Mouse (Mus musculus): ENCODE measurements at regions not wholly inside any gene's neighbourhood (a gene's known extent, or its start where the extent isn't known, plus 50 kb on each side); places are given as distances from the start of the nearest gene placed in this dataset.

DNA sequence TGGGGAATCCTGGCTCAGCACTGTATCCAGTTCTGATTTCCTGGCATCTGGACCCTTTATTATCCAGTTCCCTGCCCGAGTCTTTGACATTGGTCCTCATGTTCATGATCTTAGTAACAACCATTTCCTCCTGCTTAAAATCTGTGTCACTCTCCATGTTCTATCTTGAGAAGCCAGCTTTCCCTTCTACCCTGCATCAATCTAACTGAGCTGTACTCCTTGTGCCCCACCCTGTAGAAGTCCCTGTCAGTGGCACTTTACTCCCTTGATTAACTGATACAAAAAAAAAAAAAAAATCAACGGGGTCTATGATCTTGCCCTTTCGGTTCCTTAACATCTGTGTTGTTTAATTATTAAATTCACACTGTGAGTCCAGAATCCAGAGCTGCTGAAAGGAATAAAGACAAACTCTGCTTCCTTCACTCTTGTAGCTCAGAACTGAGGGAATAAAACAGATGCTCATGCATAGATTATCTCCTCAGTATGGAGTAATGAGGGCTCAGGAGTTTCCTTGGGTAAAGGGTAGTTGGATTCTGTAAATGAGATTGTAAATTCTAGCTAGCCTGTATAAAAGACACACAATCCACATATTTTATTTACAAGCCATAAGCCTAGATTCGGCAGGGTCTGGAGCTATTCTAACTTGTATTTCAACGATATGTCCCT lies 342.6 kb upstream of the Nr5a2 start:
- intact Hi-C loops (cut with DNase I): no loop called here
- no peak for DNase-seq (ENCODE audit: low spot score in 2 of 2)

DNA sequence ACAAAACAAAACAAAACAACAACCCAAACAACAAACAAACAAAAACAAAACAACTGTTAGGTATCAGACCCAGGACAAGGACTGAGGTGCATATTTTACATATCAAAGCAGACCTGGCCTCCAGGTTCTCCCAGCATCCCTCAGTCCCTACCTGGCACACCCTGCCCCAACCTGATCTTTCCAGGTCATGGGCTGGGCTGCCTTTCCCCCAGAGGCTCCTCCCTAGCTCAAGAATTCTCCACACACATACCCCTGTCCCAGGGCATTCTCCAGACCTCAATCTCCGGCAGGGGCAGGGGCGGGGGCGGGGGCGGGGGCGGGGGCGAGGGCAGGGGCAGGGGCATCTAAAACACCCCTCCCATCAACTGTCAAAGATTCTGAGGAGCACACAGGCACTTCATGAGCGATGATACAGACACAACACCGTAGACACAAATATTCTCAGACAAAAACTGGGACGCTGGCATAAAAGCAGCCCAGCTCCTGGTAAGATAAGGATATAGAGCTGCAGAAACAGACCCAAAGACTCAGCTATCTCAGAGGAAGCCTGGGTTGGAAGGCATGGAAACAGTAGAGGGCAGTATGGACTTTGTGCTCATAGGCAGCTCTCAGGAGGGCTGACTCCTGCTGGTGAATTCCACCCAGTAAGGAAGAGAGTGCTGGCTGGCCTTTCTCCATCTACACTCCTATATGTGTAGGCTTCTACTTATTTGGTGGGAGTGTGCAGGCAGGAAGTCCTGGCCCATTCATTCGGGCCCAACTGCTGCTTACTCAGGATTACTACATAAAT lies 337.7 kb upstream of the Nr5a2 start:
- peak; percentile 11 to 47 for DNase-seq (ENCODE audit: low spot score in 2 of 2)
- intact Hi-C loops (cut with DNase I): no loop called here

DNA sequence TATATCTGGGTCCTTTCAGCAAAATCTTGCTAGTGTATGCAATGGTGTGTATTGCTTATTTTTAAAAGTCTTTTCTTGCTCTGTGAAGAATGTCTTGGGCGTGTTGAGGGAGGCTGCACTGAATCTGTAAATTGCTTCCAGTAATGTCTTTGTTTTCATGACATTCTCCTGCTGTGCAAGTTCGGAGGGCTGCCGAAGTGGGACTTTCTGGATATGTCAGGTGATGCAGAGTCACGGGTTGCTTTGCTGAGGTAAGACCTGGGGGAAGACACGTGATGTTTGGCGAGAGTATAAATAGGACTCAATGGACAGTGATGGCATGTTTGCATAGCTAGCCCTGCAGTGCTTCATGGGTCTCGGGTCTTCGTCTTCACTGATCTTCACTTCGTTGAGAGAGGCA lies 329.2 kb upstream of the Nr5a2 start:
- no peak for DNase-seq (ENCODE audit: low spot score in 2 of 2)
- intact Hi-C loops (cut with DNase I): no loop called here

DNA sequence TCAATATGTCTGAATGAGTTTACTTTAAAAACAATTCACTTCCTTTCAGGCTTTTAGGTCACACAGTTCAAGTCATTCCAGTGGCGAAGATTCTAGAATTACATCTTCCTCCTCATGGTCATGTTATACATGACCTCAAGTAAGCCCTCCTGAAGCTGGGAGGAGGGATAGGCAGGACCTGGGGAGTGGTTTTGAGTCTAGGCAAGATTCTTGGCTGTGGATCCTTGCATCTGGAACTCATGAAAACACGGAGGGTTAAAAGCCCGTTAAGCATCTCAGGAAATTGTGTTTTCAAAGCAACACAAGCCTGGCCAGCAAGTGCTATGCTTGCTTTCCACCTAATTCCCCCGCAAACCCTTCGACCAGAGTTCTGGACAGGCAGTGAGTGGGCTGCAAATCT lies 323.0 kb upstream of the Nr5a2 start:
- no peak for DNase-seq (ENCODE audit: low spot score in 2 of 2)
- intact Hi-C loops (cut with DNase I): no loop called here

DNA sequence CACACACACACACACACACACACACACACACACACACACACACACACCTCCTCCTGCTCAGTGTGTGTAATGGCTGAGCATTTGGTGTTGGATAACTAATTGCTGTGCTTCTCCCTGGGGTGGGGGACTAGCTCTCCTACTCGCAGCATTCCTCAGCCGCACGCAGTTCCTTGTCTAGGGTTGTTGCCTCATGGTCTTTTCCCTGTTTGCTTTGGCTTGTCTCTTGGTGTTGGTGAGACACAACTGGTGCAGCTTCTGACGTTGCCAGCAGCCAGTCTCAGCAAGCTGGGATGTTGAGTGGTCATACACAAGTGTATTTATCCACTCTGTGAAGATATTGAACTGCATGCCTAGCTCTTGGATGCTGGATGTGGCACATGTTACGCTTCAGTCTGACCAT lies 322.2 kb upstream of the Nr5a2 start:
- no peak for DNase-seq (ENCODE audit: low spot score in 2 of 2)
- intact Hi-C loops (cut with DNase I): no loop called here

DNA sequence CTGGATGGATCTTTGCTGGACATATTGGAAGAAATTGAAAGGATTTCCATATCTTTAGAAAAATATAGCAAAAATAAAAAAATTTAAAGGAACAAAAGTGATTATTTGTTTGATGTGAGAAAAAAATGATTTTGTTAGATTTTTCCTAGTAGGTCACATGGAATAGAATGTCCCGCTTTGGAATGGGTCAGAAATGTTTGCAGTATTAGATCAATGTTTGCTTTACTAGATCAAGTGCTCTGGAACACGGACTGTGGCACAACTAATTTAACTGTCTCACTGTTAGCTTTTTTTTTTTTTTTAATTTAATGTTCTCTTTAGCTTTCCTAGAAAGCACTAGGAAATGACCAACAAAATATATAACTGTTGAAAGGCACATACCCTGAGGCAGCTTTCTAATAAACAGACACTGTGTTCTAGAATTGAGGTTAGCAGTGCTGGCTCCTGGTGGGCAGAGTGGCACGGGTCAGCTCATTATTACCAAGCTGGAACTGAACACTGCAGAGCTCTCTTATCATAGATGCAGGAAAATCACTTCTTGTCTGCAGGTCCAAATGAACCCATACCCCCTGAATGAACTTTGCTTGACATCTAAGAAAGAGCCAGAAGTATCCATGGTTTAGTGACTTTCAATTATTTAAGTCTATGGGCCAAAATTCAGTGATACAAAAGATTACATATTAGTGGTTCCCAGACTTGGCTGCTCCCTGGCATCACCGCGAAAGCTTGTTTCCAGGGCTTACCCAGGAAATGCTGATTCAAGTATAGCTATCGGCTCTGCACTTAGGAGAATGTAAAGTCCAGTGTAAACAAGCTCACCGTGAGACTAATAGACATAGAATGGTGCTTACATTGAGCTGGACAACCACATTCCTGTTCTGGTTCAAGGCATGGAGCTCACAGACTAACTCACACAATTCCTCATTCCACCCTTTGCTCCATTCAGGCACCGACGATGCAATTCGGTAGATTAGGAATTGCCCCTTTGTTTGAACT lies 320.4 kb upstream of the Nr5a2 start:
- intact Hi-C loops (cut with DNase I): no loop called here
- DNase-seq (ENCODE audit: low spot score in 2 of 2): no peak

DNA sequence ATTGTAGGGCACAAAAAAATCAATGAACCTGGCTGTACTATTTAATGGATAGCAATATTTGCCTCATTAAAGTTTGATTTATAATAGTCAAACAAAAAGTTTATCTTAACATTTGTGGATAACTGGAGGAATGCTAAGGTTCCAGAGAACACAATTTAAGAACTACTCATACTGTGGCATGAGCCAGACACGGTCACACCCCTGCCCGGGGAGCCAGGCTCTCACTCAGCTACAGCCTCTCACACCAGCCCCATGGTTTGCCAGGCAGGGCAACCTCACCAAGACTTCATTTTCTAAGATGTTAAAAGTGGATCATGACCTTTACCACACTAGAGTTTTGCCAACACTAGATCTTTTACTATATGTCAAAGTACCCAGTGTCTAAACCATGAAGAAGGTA lies 319.7 kb upstream of the Nr5a2 start:
- intact Hi-C loops (cut with DNase I): no loop called here
- no peak for DNase-seq (ENCODE audit: low spot score in 2 of 2)

DNA sequence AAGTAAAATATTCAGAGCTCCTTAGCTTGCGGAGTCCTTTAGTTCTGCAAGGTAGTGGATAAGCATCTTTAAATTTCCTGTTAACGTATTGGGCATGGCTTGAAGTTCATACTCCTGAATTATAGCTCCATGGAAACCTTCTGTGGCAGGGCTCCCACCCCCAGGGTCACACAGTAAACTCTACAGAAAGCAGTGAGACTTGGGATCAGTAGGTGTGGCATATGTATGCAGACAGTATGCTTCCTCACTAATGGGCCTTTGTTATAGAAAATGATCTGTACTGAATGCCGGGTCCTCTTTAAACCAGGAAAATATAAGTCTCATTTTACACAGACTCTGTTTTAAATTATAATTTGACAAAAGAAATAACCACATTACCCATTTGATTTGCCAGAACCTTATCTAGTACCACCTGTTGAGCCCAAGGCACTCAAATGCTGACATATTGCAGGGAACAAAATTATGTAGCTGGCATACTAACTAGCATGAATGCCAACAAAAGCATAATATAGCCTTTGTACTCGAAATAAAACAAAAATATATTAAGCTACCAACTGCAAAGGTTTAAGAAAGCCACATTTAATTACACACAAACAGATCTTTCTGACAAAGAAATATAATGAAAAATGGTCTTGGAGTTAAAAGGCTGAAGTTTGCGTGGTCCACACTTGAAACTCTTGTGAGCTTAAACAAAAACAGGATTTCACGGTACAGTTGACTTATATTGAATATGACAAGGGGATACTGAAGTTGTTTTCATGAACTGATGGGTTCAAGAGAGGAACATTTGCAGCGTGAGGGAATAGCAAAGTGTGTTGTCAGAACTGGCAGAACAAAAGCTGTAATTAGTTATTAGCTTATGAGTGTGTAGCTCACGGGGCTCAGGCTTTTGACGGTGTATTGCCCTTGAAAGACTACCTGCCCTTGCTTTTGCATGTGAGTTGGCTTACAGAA lies 310.7 kb upstream of the Nr5a2 start:
- intact Hi-C loops (cut with DNase I): no loop called here
- no peak for DNase-seq (ENCODE audit: low spot score in 2 of 2)

DNA sequence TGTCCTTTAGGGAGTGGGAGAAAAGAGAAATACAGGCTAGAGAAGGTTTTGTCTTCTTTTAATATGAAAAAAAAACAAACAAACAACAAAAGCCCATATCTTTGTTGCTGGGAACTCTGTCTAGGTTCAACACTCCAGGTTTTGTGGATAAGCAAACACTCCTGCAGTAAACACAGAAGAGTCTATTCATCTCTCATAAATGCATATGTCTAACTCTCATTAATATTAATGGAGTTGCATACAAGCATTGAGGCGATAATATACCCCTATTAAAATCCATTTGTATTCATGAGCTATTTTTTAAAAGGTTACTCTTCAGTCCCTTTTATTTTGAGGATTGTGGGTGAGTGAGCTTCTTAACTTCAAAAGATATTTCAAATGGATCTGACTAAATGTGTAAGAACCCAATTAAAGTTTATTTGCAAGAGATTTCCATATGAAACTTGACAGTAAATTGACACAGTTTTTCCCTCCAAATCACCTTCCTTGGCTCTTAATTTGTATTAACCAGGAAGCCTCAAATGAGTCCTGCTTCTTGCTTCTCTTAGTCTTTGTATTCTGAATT lies 302.6 kb upstream of the Nr5a2 start:
- intact Hi-C loops (cut with DNase I): no loop called here
- no peak for DNase-seq (ENCODE audit: low spot score in 2 of 2)

DNA sequence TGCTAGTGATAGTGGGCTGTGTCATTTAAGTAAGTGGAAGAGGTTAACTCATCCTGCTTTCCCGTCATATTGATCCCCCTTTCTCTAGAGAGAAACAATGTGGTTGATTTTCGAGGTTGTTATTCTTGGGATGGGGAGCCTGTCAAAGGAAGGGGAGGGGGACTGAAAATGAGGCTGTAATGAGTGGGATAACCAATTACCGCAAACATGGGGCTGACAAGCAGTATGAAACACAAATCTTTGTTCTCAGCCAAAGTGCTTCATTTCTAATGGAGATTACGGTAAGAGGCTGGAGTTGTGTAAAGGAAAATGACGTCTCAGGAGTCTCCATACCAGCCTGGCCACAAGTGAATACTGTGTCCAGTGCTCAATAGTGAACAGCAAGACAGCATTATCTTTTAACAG lies 301.9 kb upstream of the Nr5a2 start:
- no peak for DNase-seq (ENCODE audit: low spot score in 2 of 2)
- intact Hi-C loops (cut with DNase I): no loop called here

DNA sequence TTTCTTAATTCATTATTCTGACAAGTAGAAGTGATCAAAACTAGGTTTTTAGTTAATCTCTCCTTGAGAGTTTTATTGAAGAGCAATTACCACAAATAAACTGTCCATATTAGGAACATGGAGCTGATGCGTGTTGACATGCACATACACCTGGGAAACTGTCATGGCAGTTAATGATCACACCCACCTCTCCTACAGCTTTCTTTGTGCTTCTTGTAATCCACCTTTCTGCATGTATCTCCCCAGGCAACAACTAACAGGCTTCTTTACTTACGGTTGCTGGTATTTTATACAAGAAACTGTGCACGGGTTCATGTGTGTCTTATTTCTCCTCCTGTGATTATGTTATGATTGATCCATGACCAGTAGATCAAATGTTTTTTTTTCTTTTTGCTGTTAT lies 296.0 kb upstream of the Nr5a2 start:
- intact Hi-C loops (cut with DNase I): no loop called here
- DNase-seq (ENCODE audit: low spot score in 2 of 2): no peak

DNA sequence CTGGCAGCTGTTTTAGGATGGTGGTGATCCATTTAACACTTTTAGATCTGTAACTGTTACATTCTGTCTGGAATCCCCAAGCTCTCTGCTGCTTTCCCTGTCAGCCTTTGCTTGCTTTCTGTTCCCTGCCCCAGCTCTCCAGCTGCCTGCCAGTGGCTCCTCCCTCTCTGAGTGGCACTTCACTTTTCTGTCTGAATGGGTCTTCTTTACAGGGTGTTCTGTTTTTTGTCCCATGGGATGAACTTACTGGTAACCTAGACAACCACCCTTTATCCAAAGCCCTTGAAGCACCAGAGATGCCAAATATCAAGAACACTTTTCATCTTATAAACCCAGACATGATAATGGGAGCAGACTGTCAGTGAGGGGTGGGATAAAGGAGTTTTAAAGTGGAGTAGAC lies 294.8 kb upstream of the Nr5a2 start:
- intact Hi-C loops (cut with DNase I): no loop called here
- DNase-seq (ENCODE audit: low spot score in 2 of 2): peak in 1 of 2 experiments; percentile 5

DNA sequence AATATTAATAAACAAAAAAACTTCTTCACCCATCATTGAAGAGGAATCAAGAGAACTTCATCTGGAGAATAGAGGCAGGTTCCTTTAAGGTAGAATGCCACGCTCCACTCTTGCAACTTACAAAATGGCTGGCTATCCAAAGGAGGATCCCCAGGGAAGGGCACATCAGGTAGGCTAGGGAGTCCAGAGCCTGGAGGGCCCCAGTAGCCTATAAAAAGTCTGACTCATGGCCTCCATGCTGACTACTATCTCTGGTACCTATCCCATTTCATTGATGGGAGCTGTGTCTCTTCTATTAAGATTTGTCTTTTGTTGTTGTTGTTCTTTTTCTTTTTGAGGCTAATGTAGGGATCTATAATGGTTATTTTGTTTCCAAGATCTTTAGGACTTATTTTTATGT lies 294.4 kb upstream of the Nr5a2 start:
- intact Hi-C loops (cut with DNase I): no loop called here
- no peak for DNase-seq (ENCODE audit: low spot score in 2 of 2)

DNA sequence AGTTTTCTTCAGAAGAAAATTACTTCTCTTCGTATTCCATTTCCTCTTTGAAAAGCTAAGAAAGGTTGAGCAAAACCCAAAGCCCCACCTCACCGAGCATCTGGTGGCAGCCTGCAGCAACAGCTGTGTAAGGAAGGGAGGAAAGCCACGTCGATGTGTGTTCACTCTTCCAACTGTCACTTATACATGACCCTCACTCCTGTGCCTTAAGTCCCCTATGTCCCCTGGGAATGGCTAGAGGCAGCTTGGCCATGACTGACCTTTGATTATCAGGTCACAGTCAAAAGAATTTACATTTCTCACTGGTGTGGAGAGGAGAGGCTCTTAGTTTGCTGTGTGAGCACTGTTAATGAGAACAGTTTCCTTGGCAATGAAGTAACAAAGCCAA lies 266.8 kb upstream of the Nr5a2 start:
- intact Hi-C loops (cut with DNase I): loop anchor here (10.0 kb wide), 2 partner anchors 452 to 482 kb away; no protein-coding TSS in a partner anchor
- DNase-seq (ENCODE audit: low spot score in 2 of 2): no peak

DNA sequence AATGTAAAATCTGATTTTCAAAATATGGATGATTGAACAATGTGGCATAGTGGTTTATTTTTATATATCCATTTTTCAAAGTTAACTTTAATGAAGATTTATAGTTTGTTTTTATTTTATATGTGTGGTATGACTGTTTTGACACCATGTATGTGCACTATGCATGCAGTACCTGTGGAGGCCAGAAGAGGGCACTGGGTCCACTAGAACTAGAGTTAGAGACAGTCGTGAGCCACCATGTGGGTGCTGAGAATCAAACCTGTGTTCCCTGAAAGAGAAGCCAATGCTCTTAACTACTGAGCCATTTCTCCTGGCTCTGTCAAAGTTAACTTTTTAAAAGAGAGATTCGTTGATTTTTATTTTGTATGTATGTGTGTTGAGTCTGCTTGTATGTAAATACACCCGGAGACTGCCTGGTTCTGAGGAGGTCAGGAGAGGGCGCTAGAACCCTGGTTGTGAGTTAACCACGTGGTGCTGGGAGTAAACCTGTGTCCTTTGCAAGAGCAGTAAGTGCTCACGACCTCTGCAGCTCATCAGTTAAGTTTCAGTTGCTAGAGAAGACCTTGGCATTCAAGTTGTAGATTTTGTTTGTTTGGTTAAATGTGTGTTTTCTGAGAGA lies 266.3 kb upstream of the Nr5a2 start:
- DNase-seq (ENCODE audit: low spot score in 2 of 2): no peak
- intact Hi-C loops (cut with DNase I): loop anchor here (10.0 kb wide), 2 partner anchors 452 to 482 kb away; no protein-coding TSS in a partner anchor

DNA sequence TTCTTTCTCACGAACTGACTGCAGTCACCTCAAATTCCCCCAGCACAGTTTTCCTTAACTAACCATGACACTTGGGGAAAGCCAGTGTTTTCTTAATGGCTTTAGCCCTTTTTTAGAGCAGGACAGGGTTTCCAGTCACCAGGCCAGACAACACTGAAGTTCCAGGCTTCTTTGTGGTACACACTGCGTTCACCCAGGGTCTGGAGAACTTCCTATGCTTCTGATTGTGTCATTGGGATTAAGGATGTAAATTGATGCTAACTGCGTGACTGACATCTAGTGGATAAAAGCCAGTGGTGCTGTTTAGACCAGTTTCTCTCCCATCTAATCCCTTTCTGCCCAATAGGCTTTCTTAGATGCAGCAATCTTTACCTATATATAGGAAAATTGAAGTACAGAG lies 265.2 kb upstream of the Nr5a2 start:
- intact Hi-C loops (cut with DNase I): loop anchor here (2.0 to 10.0 kb wide), 3 partner anchors 451 to 675 kb away; no protein-coding TSS in a partner anchor
- peak; percentile 68 to 84 for DNase-seq (ENCODE audit: low spot score in 2 of 2)

DNA sequence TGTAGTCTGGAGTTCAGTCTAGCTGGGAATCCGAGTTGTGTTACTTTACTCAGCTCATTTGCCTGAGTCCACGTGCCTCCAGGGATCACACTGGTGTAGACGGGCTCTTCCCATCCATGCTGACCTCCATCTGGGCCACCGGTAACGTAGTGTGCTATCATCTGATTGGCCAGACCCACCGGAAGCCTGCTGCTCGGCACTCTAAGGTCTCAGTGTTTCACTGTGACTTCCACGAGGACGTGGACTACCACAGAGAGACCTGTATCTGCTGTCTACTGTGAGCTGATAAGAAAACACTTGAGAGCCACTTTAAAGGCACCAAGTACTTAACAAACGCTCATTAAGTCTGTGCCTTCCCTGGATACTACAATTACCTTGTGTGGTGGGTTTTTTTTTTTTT lies 262.8 kb upstream of the Nr5a2 start:
- intact Hi-C loops (cut with DNase I): loop anchor here (5.0 to 10.0 kb wide), 3 partner anchors 276 to 478 kb away; no protein-coding TSS in a partner anchor
- no peak for DNase-seq (ENCODE audit: low spot score in 2 of 2)
